Mouse (Mus musculus) forebrain, embryonic 13.5 days (tissue): ENCODE results near the gene Tmem242. TPM values are rescaled to one million over a fixed set of nuclear protein-coding genes. Genes with fewer than 3 reads are reported as not detected.

Source experiments
- ATAC-seq: fragments of 200-750 bp; cut with Nextera tagmentation; 2 replicates; pipeline ENCODE4 v1.8.0; 2017
- H3K27ac ChIP-seq: fragments of 300-500 bp; sonication (generic); 2 replicates; pipeline ENCODE4 v1.5.1; 2015; ENCODE audit warnings: inconsistent platforms, mild to moderate bottlenecking, moderate library complexity
- H3K27me3 ChIP-seq: fragments of 300-500 bp; sonication (generic); 2 replicates; pipeline ENCODE4 v1.6.1; 2015; ENCODE audit warnings: mild to moderate bottlenecking, inconsistent platforms
- H3K36me3 ChIP-seq: fragments of 300-500 bp; sonication (generic); 2 replicates; pipeline ENCODE4 v1.6.1; 2015; ENCODE audit warnings: mild to moderate bottlenecking, inconsistent platforms; ENCODE audit not compliant: poor library complexity, severe bottlenecking
- H3K4me1 ChIP-seq: fragments of 300-500 bp; sonication (generic); 2 replicates; pipeline ENCODE4 v1.6.1; 2015; ENCODE audit warnings: inconsistent platforms
- H3K4me2 ChIP-seq: fragments of 300-500 bp; sonication (generic); 2 replicates; pipeline ENCODE4 v1.6.1; 2015; ENCODE audit warnings: inconsistent platforms, mild to moderate bottlenecking, moderate library complexity
- H3K4me3 ChIP-seq: fragments of 300-500 bp; sonication (generic); 2 replicates; pipeline ENCODE4 v1.5.1; 2015; ENCODE audit warnings: mild to moderate bottlenecking, inconsistent platforms
- H3K9ac ChIP-seq: fragments of 300-500 bp; sonication (generic); 2 replicates; pipeline ENCODE4 v1.6.1; 2015; ENCODE audit warnings: mild to moderate bottlenecking, inconsistent platforms
- H3K9me3 ChIP-seq: fragments of 300-500 bp; sonication (generic); replicated peaks from 2 replicates; pipeline ENCODE4 v1.6.1; 2016; ENCODE audit warnings: inconsistent platforms
- WGBS: fragments of 180-500 bp; shearing (Covaris S2); methylation state at CpG from one replicate; pipeline ENCODE4 v1.1.7; 2015; 5-methylcytosine and 5-hydroxymethylcytosine counted together
- polyA plus RNA-seq: library from polyadenylated mRNA; unstranded; fragments of >200 nt; fragmentation: Nextera tagmentation; extraction: Ambion mirVana; gene quantifications from 2 replicates; pipeline ENCODE4 v1.2.1, GENCODE M21; 2015

Gene Tmem242
- polyA plus RNA-seq, 1 experiment from 2014 or later: 114 TPM

DNA sequence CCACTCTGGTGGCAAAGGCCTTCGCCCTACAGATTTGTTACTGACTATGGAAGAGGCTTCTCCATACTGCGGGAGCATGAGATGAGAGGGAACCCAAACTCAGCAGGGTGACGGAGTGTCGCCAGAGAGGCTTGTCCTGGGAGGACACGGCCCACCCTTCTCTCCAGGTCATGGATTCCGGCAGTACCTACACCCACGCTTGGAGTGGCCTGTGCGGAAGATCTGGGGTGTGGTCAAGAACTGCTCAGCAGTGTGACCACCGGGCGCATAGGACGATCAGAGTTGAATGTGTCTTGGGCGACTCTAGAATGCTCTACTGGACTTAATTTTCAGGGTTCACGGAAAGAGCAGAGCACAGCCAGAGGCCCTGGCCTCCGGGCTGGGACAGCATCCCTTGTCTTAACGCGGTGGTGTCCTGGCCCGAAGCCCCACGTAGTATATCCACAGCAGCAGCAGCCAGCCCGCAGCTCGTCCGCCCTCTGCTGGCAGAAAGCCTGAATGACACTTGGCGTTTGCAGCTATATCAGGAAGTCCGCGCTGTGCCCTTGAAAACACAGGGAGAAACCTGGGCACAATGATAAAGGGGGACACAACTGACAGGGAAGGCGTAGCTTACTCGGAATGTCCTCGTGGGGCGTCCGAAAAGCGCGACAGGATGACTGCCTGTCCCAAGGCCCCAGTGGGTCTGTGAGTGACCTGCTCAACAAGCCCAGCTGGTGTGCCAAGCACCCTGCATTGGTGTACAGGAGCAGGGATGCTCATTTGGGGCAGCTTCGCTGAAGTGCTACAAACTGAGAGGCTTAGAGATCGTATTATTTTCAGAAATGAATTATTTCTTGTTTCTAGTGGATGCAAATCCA is 42.7 kb downstream of the Tmem242 start:
- ATAC-seq: peak; percentile 87
- 31% methylated on average over 33 of the region's 33 CpGs for WGBS
- no peaks in the 10 kb centered on the region for H3K9me3 ChIP-seq
- peak overlapping the region; percentile 39; the same call in 1 of the 2 replicates for H3K4me2 ChIP-seq
- no peak overlapping the region for H3K9ac ChIP-seq
- no peak overlapping the region for H3K27ac ChIP-seq
- no peak overlapping the region for H3K4me3 ChIP-seq
- H3K4me1 ChIP-seq: peaks cover 12% of the 10 kb centered on the region; the same call in 1 of the 2 replicates
- H3K27me3 ChIP-seq: peaks cover 3% of the 10 kb centered on the region; the same call in 1 of the 2 replicates
- no peaks in the 10 kb centered on the region for H3K36me3 ChIP-seq

DNA sequence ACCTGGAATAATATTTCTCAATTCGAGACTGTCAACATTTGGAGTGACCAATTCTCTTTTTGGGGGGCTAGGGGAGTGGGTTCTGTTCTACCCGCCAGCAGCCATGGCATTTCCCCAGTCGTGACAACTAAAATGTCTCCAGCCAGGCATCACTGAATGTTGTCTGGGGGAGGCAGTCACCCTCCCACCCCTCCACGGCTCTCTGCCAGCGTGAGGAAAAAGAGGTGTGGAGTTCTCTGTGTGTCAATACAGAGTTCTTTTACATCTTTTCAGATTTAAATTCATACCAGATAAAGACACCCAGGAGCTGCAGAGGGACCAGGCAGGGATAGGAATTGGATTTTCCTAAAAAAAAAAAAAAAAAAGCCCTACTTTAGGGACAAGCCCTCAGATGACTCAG is 43.8 kb downstream of the Tmem242 start:
- Histone ChIP-seq H3K4me3 (no peak overlapping the region), H3K9ac (no peak overlapping the region), H3K4me1 (0 out of 2 replicates have a peak, but pooled peaks cover 6% of the 10 kb centered on the region), H3K9me3 (no peaks in the 10 kb centered on the region), H3K27ac (no peak overlapping the region), H3K4me2 (no peak overlapping the region), H3K36me3 (no peaks in the 10 kb centered on the region), H3K27me3 (peaks cover 3% of the 10 kb centered on the region; the same call in 1 of the 2 replicates)
- 71% methylated on average over 5 of the region's 5 CpGs for WGBS
- ATAC-seq: no peak

DNA sequence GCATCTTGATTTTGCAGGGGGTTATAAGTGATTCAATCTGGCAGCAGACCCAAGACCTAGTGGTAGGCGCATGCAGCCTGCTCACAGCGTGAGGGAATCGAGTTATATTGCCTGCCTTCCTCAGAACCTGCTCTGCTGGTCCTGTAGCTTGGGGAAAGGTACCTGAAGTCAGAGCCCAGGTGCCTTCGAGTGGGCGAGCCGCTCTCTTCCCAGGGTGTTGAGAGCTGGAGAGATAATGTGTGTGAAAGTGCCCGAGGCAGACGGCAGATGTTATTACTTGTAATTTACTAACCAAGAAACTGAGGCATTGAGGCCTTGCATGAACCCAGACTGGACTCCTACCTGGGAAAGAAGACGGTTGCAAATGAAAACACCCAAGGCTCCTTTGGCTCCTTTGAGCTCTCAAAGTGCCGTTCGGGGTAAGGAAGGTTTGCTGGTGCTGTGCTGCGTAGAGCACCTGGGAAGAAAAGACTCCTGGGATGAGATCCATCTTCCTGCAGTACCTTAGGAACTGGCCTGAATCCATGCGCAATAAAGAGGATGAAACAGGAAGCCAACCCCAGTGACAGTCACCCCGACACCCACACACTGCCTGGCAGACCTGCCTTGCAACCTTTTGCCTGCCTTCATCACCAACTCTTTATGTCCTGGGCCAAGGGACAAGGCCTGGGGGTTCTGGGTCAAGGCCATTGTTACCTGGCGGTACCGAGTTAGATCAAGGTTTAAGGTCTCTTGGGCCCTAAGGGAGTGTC is 44.4 kb downstream of the Tmem242 start:
- H3K27ac ChIP-seq: no peak overlapping the region
- H3K4me1 ChIP-seq: peaks cover 10% of the 10 kb centered on the region; the same call in 1 of the 2 replicates
- 89% methylated on average over 16 of the region's 16 CpGs for WGBS
- no peaks in the 10 kb centered on the region for H3K36me3 ChIP-seq
- H3K27me3 ChIP-seq: peaks cover 3% of the 10 kb centered on the region; the same call in 1 of the 2 replicates
- H3K9me3 ChIP-seq: no peaks in the 10 kb centered on the region
- H3K4me2 ChIP-seq: no peak overlapping the region
- no peak overlapping the region for H3K4me3 ChIP-seq
- no peak for ATAC-seq
- H3K9ac ChIP-seq: no peak overlapping the region

DNA sequence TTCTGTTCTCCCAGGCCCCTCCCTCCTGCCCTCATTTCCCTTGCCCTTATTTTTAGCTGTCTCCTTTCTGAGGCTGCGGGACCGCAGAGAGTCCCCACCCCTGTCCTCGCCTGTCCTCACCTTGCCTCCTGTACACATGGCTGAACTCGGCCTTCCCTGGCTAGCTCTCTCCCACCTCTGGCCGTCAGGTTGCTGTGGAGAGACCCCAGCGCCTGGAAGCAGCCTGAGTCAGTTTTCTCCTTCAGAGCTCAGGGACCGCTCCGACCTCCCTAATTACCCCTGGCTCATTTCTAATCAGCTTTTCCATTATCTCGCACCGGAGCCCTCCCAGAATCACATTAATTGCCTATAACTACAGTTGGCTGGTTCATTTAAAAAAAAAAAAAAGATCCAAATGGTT is 49.4 kb downstream of the Tmem242 start:
- Histone ChIP-seq H3K27me3 (0 out of 2 replicates have a peak, but pooled peaks cover 3% of the 10 kb centered on the region), H3K27ac (no peak overlapping the region)

DNA sequence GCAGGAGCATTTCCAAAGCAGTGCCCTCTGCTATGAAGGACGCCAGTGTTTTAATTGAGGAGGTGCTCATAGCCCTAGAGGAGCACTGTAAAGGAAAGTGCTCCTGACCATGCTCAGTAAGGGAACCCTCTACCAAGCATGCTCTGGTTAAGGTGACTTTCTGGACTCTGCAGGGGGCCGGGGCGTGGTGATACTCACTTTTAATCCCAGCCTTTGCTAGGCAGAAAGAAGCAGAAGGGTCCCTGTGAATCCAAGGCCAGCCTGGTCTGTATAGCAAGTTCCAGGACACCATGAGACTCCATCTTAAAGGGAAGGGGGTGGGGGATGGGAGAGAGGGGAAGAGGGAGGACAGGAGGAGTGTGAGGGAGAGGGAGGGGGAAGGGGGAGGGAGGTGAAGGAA is 51.7 kb downstream of the Tmem242 start:
- H3K9me3 ChIP-seq: no peaks in the 10 kb centered on the region
- no peak overlapping the region for H3K4me2 ChIP-seq
- H3K27me3 ChIP-seq: no peaks in the 10 kb centered on the region
- H3K27ac ChIP-seq: no peak overlapping the region
- H3K9ac ChIP-seq: no peak overlapping the region
- ATAC-seq: no peak
- WGBS: 68% methylated on average over 3 of the region's 3 CpGs
- H3K36me3 ChIP-seq: no peaks in the 10 kb centered on the region
- H3K4me1 ChIP-seq: peaks cover 8% of the 10 kb centered on the region; the same call in 1 of the 2 replicates
- no peak overlapping the region for H3K4me3 ChIP-seq

More for the DNA sequence above, 49.4 kb downstream of the Tmem242 start:
- Histone ChIP-seq H3K36me3 (no peaks in the 10 kb centered on the region), H3K4me2 (no peak overlapping the region), H3K9ac (no peak overlapping the region; the same call in 1 of the 2 replicates), H3K9me3 (no peaks in the 10 kb centered on the region), H3K4me3 (no peak overlapping the region), H3K4me1 (peaks cover 8% of the 10 kb centered on the region; the same call in 1 of the 2 replicates)
- no peak for ATAC-seq
- WGBS: 32% methylated on average over 10 of the region's 10 CpGs

DNA sequence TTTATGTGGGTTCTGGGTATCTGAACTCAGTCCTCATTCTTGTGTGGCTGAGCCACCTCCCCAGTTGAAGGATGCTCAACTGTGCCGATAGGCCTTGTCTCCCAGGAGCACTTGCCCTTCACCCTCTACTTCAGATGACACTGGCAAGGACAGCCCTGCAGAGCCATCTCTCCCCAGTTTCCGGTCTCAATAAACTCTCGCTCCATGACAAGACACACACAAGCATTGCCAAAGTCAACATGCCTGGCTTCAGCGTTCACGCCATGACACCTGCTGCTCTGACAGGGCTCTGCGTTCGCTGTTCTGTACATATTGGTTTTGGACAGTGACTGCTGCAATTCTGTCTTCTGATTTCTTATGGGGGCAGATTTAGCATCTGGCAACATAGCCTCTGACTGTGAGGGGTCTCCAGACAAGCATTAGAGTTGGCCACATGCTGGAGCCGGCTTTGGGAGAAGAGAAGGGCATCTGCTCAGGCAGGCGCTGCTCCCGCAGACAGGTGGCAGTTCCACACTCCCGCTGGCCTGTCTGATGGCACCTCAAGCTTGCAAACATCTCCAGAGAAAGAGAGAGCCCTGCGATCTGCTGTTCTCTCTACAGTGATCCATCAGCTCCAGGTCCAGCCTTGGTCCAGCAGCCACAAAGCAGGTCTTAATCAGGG is 53.0 kb downstream of the Tmem242 start:
- WGBS: 90% methylated on average over 12 of the region's 12 CpGs
- ATAC-seq: no peak
- H3K9ac ChIP-seq: no peak overlapping the region

DNA sequence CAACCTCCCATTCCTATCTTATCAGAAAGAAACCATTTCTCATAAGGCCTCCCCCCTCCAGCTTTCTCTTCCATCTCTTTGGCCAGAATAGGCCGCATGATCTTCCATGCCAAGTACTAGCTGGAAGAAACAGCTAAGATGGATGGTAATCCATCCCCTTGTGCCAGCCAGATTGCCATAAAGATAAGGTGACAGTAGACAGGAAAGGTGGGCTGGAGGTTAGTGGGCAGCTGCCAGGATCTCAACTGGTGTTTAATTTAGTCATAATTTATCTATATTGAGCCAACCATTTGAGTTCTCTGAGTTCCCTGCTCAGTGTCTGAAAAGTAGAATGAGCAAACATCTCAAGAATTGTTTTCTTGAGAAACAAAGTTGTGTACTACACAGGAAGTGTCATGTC is 54.4 kb downstream of the Tmem242 start:
- Histone ChIP-seq H3K27me3 (no peaks in the 10 kb centered on the region), H3K36me3 (no peaks in the 10 kb centered on the region), H3K9me3 (no peaks in the 10 kb centered on the region), H3K27ac (no peak overlapping the region), H3K9ac (no peak overlapping the region), H3K4me2 (no peak overlapping the region), H3K4me1 (peaks cover 4% of the 10 kb centered on the region; the same call in 1 of the 2 replicates), H3K4me3 (no peak overlapping the region)
- 100% methylated on average over 1 of the region's 1 CpGs for WGBS
- no peak for ATAC-seq

More for the DNA sequence above, 53.0 kb downstream of the Tmem242 start:
- no peak overlapping the region for H3K4me2 ChIP-seq
- H3K9me3 ChIP-seq: no peaks in the 10 kb centered on the region
- H3K4me1 ChIP-seq: peaks cover 8% of the 10 kb centered on the region; the same call in 1 of the 2 replicates
- H3K4me3 ChIP-seq: no peak overlapping the region
- H3K36me3 ChIP-seq: no peaks in the 10 kb centered on the region
- H3K27ac ChIP-seq: no peak overlapping the region
- no peaks in the 10 kb centered on the region for H3K27me3 ChIP-seq

DNA sequence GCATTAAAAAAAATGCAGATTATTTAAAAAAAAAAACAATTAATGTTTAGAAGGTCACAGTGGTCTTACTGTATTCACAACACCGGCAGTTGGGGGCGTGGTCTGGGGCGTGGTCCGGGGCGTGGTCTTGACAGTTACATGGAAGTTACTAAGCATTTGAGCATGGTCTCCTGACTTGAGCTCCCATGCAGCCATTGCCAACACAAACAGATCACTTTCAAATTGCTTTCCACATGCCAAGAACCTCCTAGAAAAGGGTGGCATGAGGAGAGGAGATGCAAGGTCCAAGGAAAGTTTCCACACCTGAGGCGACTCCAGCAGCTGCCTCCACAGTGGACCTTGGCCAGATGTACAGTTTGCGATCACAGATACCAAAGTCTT is 62.1 kb downstream of the Tmem242 start:
- Histone ChIP-seq H3K27ac (no peak overlapping the region), H3K27me3 (no peaks in the 10 kb centered on the region), H3K4me3 (no peak overlapping the region), H3K9me3 (no peaks in the 10 kb centered on the region), H3K4me1 (peaks cover 14% of the 10 kb centered on the region), H3K4me2 (peak overlapping the region; percentile 27), H3K36me3 (no peaks in the 10 kb centered on the region), H3K9ac (no peak overlapping the region)
- WGBS: 34% methylated on average over 7 of the region's 7 CpGs
- ATAC-seq: no peak

DNA sequence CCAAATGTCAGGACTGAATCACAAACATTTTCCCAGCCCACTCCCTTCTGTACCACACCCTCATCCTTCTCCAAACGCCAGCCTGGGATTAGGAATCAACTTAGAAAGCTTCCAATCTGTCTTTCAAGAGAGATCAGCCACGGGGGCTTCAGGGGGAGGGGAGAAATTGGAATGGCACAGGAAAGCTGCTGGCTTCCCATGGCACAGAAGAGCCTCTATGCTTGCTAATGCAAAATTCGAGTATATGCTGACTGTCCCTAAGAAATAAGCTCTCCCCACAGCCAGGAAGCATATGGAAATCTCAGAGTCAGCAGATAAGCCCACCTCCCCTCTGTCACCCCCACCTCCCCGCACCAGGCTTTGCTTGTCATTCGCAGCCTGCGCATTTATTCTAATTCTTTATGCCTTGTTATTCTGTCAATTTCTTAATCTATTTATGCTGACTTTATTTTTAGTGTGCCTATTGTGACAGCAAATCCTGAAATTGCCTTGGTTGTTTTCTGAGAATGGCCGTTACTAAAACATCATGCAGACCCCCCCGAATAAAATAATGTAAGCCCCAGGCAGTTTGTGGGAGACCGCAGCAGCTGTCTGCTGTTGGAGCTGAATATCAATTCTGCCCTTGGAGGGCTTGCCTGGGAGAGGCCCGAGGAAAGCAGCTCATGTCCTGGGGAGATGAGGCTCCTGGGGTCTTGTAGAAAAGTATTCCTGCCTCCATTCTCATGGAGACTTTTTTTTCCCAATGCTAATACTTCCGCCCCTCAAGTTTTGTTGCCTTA is 62.7 kb downstream of the Tmem242 start:
- H3K4me1 ChIP-seq: peaks cover 14% of the 10 kb centered on the region
- WGBS: 25% methylated on average over 11 of the region's 11 CpGs
- no peaks in the 10 kb centered on the region for H3K9me3 ChIP-seq
- peak overlapping the region; percentile 27 for H3K4me2 ChIP-seq
- H3K9ac ChIP-seq: 0 out of 2 replicates have a peak overlapping the region, but pooled peaks have one; percentile 18
- H3K4me3 ChIP-seq: no peak overlapping the region
- ATAC-seq: peak; percentile 70
- no peaks in the 10 kb centered on the region for H3K27me3 ChIP-seq
- H3K27ac ChIP-seq: peak overlapping the region; percentile 65; the same call in 1 of the 2 replicates
- no peaks in the 10 kb centered on the region for H3K36me3 ChIP-seq

DNA sequence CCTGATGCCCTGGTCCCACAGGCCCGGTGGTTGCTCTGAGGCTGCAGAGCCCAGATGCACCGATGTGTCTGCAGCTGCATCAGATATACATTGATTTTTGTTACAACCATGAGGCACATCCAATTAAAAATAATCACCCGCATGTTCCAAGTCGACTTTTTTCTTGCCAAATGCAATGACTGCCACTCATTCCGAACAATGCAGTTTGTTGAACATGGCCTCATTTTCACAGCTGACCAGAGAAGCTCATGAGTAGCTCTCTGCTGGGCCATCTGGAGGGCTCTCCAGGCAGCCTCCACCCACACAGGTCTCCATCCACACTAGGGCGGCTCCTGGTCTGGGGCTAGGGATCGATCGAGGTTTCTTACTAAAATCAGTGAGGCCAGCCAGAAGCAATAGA is 67.1 kb downstream of the Tmem242 start:
- Histone ChIP-seq H3K36me3 (no peaks in the 10 kb centered on the region), H3K9ac (no peak overlapping the region), H3K4me3 (no peak overlapping the region), H3K4me2 (no peak overlapping the region), H3K9me3 (no peaks in the 10 kb centered on the region), H3K27me3 (no peaks in the 10 kb centered on the region), H3K27ac (no peak overlapping the region), H3K4me1 (peaks cover 13% of the 10 kb centered on the region)
- 76% methylated on average over 8 of the region's 8 CpGs for WGBS
- ATAC-seq: no peak

DNA sequence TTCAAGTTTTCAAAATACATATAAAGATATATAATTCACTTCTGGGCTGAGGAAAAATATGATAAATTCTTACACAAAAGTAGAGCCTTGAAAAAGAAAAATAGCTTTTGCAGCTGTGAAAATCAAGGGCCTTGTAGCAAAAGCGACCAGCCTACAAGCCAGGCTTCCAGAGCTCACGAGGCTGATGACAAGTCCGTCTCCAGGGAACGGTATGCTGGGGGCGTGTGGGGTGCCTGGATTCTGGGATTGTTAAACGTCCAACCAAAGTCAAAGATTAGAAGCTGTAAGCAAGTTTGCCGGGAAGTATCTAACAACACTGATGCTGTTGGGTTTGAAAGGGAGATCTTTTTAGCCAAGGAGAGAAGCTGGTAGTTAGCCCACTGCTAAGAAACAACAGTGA is 68.5 kb downstream of the Tmem242 start:
- Histone ChIP-seq H3K27ac (no peak overlapping the region), H3K9me3 (no peaks in the 10 kb centered on the region), H3K27me3 (no peaks in the 10 kb centered on the region), H3K9ac (no peak overlapping the region), H3K4me1 (no peaks in the 10 kb centered on the region; the same call in 1 of the 2 replicates), H3K4me2 (no peak overlapping the region), H3K36me3 (no peaks in the 10 kb centered on the region), H3K4me3 (no peak overlapping the region)
- no peak for ATAC-seq
- 69% methylated on average over 7 of the region's 7 CpGs for WGBS
